Mouse (Mus musculus) cortical plate, adult 2 months (tissue): ENCODE measurements around the gene Tubgcp6.

Experiments used
- CTCF ChIP-seq: fragments of 200-500 bp; IDR thresholded peaks from 2 replicates; pipeline ENCODE4 v1.5.1; 2011; ENCODE audit warnings: mild to moderate bottlenecking, control low read depth, low read length; ENCODE audit not compliant: insufficient read depth; ENCODE audit errors: extremely low read depth
- POLR2A ChIP-seq: fragments of 200-500 bp; IDR thresholded peaks from 2 replicates; pipeline ENCODE4 v1.6.1; 2011; ENCODE audit warnings: mild to moderate bottlenecking, low read length, control low read depth; ENCODE audit not compliant: insufficient read depth; ENCODE audit errors: extremely low read depth

DNA sequence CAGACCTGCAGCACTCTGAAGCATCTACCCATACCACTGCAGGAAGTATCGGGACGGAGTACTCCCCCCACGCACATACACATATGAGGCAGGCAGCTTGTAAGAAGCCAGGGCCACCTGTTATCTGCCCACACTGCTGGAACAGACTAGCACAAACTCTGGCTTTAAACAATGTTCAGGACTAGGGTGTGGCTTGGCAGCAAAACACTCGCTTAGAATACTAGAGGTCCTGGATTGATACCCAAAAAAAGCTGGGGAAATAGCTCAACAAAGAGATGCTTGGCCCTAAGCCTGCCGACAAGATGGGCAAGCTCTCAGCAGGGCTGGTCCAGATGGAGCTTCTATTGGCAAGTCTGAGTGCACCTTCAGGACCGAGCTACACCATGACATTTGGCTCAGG, 59.4 kb downstream of the Tubgcp6 start:
- TF ChIP-seq CTCF (no peak), POLR2A (no peak)
